Mouse (Mus musculus) hindbrain, embryonic 13.5 days (tissue): ENCODE results near the gene Pygo1. TPM values are rescaled to one million over a fixed set of nuclear protein-coding genes. Genes with fewer than 3 reads are reported as not detected.

Experiments used
- ATAC-seq: fragments of 200-750 bp; cut with Nextera tagmentation; 2 replicates; pipeline ENCODE4 v1.8.0; 2017; ENCODE audit warnings: moderate TSS enrichment; ENCODE audit not compliant: low FRiP score
- H3K27ac ChIP-seq: fragments of 300-500 bp; sonication (generic); 2 replicates; pipeline ENCODE4 v1.5.1; 2015; ENCODE audit warnings: inconsistent platforms, mild to moderate bottlenecking, moderate library complexity
- H3K27me3 ChIP-seq: fragments of 300-500 bp; sonication (generic); 2 replicates; pipeline ENCODE4 v1.6.1; 2015; ENCODE audit warnings: mild to moderate bottlenecking, inconsistent platforms
- H3K36me3 ChIP-seq: fragments of 300-500 bp; sonication (generic); 2 replicates; pipeline ENCODE4 v1.6.1; 2015; ENCODE audit warnings: mild to moderate bottlenecking, inconsistent platforms
- H3K4me1 ChIP-seq: fragments of 300-500 bp; sonication (generic); replicated peaks from 2 replicates; pipeline ENCODE4 v1.6.1; 2015; ENCODE audit warnings: inconsistent platforms
- H3K4me2 ChIP-seq: fragments of 300-500 bp; sonication (generic); 2 replicates; pipeline ENCODE4 v1.6.1; 2015; ENCODE audit warnings: inconsistent platforms, mild to moderate bottlenecking, moderate library complexity
- H3K4me3 ChIP-seq: fragments of 300-500 bp; sonication (generic); 2 replicates; pipeline ENCODE4 v1.5.1; 2015; ENCODE audit warnings: mild to moderate bottlenecking, inconsistent platforms
- H3K9ac ChIP-seq: fragments of 300-500 bp; sonication (generic); 2 replicates; pipeline ENCODE4 v1.6.1; 2015; ENCODE audit warnings: mild to moderate bottlenecking, inconsistent platforms
- H3K9me3 ChIP-seq: fragments of 300-500 bp; sonication (generic); 2 replicates; pipeline ENCODE4 v1.6.1; 2016; ENCODE audit warnings: inconsistent platforms
- WGBS: fragments of 180-500 bp; shearing (Covaris S2); methylation state at CpG from one replicate; pipeline ENCODE4 v1.1.7; 2015; 5-methylcytosine and 5-hydroxymethylcytosine counted together
- polyA plus RNA-seq: library from polyadenylated mRNA; unstranded; fragments of >200 nt; fragmentation: Nextera tagmentation; extraction: Ambion mirVana; gene quantifications from 2 replicates; pipeline ENCODE4 v1.2.1, GENCODE M21; 2015

Gene Pygo1
- polyA plus RNA-seq, 1 experiment from 2014 or later = 13.6 TPM

DNA sequence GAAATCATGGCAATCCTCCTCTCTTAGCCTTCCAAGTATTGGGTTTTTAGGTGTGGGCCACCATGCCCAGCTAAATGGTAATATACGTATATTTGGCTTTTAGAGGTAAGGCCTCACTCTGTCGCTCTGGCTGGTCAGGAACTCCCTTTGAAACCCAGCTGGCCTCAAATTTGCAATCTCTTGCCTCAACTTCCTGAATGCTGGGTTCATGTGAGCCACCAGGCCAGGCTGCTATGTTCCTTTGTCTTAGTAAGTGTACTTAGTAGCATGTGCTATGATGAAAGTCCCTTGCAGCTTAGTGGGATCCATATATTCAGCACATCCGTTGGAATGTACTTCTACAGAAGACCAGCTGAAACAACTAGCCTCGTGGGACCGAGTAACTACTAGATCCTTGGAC, 49.3 kb downstream of the Pygo1 start:
- Histone ChIP-seq H3K9me3 (no peaks in the 10 kb centered on the region), H3K4me1 (no peaks in the 10 kb centered on the region), H3K4me3 (no peak overlapping the region), H3K9ac (no peak overlapping the region), H3K4me2 (no peak overlapping the region), H3K27me3 (no peaks in the 10 kb centered on the region), H3K27ac (no peak overlapping the region), H3K36me3 (no peaks in the 10 kb centered on the region)
- ATAC-seq = no peak
- 90% methylated on average over 5 of the region's 5 CpGs for WGBS

- WGBS = 94% methylated on average over 1 of the region's 1 CpGs
Measured at GRCm38 (mm10) chr9:72975242-72975641, 49.8 kb downstream of the Pygo1 start.

GRCm38 (mm10) chr9:72983066-72983465, 57.6 kb downstream of the Pygo1 start:
- ATAC-seq = no peak
- no peak overlapping the region for H3K4me3 ChIP-seq
- no peak overlapping the region for H3K9ac ChIP-seq
- H3K4me1 ChIP-seq = peaks cover 25% of the 10 kb centered on the region
- no peaks in the 10 kb centered on the region for H3K27me3 ChIP-seq
- no peak overlapping the region for H3K4me2 ChIP-seq
- no peaks in the 10 kb centered on the region for H3K36me3 ChIP-seq
- H3K27ac ChIP-seq = no peak overlapping the region
- 63% methylated on average over 2 of the region's 2 CpGs for WGBS
- H3K9me3 ChIP-seq = no peaks in the 10 kb centered on the region

More at GRCm38 (mm10) chr9:72975242-72975641, 49.8 kb downstream of the Pygo1 start:
- no peaks in the 10 kb centered on the region for H3K36me3 ChIP-seq
- no peak overlapping the region for H3K4me2 ChIP-seq
- no peak overlapping the region for H3K9ac ChIP-seq
- H3K4me1 ChIP-seq = no peaks in the 10 kb centered on the region
- no peaks in the 10 kb centered on the region for H3K27me3 ChIP-seq
- ATAC-seq = no peak
- H3K27ac ChIP-seq = no peak overlapping the region
- H3K9me3 ChIP-seq = no peaks in the 10 kb centered on the region
- no peak overlapping the region for H3K4me3 ChIP-seq

DNA sequence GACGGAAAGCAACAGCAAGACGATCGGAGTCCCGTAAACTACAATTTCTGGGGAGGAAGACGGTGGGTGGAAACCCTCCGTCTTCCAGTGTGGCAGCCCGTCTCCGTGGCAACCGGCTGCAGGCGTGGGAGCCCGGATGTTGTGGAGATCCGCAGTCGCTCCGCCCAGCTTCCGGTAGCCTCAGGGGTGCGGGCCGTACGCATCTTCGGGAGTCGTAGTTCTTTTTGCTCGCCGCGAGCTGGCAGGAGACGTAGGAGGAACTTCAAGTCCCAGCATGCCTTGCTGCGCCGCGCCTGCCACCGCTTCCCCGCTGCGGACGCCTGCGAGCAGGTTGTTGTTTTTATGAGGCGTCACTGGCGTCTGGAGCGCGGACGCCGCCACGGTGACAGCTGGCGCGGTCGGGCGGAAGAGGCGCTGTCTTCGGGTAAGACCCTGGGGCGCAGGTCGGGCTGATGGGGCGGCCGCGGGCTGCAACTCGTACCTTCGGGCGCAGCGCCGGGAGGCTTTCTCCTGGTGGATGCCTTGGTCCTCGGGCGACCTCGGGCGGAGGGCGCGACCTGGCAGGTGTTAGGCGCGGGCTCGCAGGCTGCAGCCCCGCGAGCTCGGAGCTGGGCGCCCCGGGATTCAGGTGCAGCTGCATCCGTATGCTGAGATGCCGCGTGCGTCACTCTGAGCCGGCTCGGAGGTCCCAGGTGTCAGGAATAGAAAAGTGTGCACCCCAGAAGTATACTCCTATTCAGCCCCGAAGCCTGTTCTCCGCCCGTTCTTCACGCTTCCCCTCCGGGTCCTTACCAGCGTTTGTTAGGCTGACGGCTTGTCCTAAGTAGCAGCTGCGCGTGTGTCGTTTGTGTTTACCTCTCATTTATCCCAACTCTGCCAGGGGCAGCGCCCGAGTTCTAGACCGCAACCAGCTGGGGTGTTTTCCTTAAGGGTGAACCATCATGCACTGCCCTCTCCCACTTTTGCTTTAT, 60.1 kb downstream of the Pygo1 start, which contains the start of the genes Ccpg1os and Ccpg1:
TSS of gene Ccpg1os (minus strand) at position 133 of the 971 bp plus-strand sequence.
TSS of gene Ccpg1 (plus strand) at position 180 of the 971 bp plus-strand sequence.
- Histone ChIP-seq H3K27ac (peak within 1 kb of the TSS; percentile 93), H3K27me3 (no peaks in the 10 kb centered on the region), H3K4me2 (peak within 1 kb of the TSS; percentile 83), H3K4me1 (peaks cover 25% of the 10 kb centered on the region), H3K36me3 (no peaks in the 10 kb centered on the region), H3K9ac (peak within 1 kb of the TSS; percentile 91), H3K9me3 (no peaks in the 10 kb centered on the region), H3K4me3 (peak within 1 kb of the TSS; percentile 87)
- peak; percentile 100 for ATAC-seq
- WGBS = under 1% methylated on average over 88 of the region's 88 CpGs

DNA sequence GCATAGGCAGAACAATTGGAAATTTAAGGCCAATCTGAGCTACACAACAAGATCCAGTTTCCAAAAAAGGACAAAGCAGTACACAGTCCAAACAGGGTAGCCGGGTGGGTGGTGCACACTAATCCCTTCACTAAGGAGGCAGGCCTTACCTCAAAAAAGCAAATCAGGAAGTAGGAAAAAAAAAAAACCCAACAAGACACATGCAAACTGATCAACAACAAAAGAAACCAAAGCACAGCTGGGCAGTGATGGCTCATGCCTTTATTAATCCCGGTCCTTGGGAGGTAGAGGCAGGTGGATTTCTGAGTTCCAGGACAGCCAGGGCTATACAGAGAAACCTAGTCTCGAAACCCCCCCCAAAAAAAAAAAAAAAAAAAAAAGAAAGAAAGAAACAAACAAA, 62.3 kb downstream of the Pygo1 start:
- Histone ChIP-seq H3K27me3 (no peaks in the 10 kb centered on the region), H3K9ac (no peak overlapping the region), H3K4me2 (no peak overlapping the region), H3K27ac (no peak overlapping the region), H3K4me1 (peaks cover 25% of the 10 kb centered on the region), H3K9me3 (no peaks in the 10 kb centered on the region), H3K36me3 (no peaks in the 10 kb centered on the region), H3K4me3 (no peak overlapping the region)
- no peak for ATAC-seq
- 68% methylated on average over 3 of the region's 3 CpGs for WGBS

DNA sequence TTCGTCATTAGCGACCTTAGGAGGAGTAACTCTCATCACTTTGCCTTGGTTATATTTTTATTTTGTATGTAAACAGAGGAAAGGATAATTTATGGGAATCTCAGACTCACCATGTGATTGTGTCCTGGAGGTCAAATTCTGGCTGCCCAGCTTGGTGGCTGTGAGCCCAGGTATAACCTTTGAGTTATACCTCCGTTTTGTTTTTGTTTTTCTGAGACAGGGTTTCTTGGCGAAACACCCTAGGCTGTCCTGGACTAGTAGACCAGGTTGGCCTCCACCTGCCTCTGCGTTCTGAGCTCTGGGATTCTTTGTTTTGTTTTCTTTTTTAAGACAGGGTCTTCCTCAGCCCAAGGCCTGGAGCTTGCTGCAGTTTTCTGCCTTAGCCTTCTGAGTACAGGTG, 63.3 kb downstream of the Pygo1 start:
- no peaks in the 10 kb centered on the region for H3K9me3 ChIP-seq
- no peaks in the 10 kb centered on the region for H3K36me3 ChIP-seq
- ATAC-seq = no peak
- H3K27ac ChIP-seq = no peak overlapping the region
- no peaks in the 10 kb centered on the region for H3K27me3 ChIP-seq
- H3K4me1 ChIP-seq = peaks cover 25% of the 10 kb centered on the region
- H3K4me2 ChIP-seq = no peak overlapping the region
- no peak overlapping the region for H3K9ac ChIP-seq
- 87% methylated on average over 5 of the region's 5 CpGs for WGBS
- H3K4me3 ChIP-seq = no peak overlapping the region

DNA sequence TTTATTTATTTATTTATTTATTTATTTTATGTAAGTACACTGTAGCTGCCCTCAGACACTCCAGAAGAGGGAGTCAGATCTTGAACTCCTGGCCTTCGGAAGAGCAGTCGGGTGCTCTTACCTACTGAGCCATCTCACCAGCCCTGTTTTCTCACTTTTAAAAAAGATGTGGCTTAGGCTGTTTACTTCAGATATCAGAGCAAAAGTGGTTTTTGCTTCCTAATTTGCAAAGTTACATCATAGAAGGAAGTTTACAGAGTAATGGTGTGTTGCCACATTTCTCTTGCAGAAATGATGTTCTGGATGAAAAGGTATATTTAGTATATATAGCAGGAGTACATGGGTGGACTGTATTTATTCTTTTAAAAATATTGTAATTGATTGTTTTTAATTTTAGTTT, 66.0 kb downstream of the Pygo1 start:
- Histone ChIP-seq H3K4me2 (no peak overlapping the region), H3K36me3 (no peaks in the 10 kb centered on the region), H3K27ac (no peak overlapping the region), H3K27me3 (no peaks in the 10 kb centered on the region), H3K9me3 (no peaks in the 10 kb centered on the region), H3K4me3 (no peak overlapping the region), H3K4me1 (peaks cover 9% of the 10 kb centered on the region), H3K9ac (no peak overlapping the region)
- 97% methylated on average over 2 of the region's 2 CpGs for WGBS
- ATAC-seq = no peak

- H3K36me3 ChIP-seq = peaks cover under 1% of the 10 kb centered on the region; the same call in 1 of the 2 replicates
- H3K4me3 ChIP-seq = no peak overlapping the region
- no peak for ATAC-seq
- H3K4me1 ChIP-seq = no peaks in the 10 kb centered on the region
- H3K9me3 ChIP-seq = no peaks in the 10 kb centered on the region
- WGBS = 90% methylated on average over 5 of the region's 5 CpGs
- no peak overlapping the region for H3K9ac ChIP-seq
- H3K27ac ChIP-seq = no peak overlapping the region
- no peak overlapping the region for H3K4me2 ChIP-seq
- no peaks in the 10 kb centered on the region for H3K27me3 ChIP-seq
Measured at GRCm38 (mm10) chr9:72992576-72992975, 67.1 kb downstream of the Pygo1 start.

GRCm38 (mm10) chr9:72996167-72996566, 70.7 kb downstream of the Pygo1 start:
- Histone ChIP-seq H3K9me3 (no peaks in the 10 kb centered on the region), H3K36me3 (peaks cover 13% of the 10 kb centered on the region), H3K9ac (no peak overlapping the region), H3K4me2 (no peak overlapping the region), H3K27ac (no peak overlapping the region), H3K4me3 (no peak overlapping the region), H3K27me3 (no peaks in the 10 kb centered on the region), H3K4me1 (no peaks in the 10 kb centered on the region)
- no peak for ATAC-seq

DNA sequence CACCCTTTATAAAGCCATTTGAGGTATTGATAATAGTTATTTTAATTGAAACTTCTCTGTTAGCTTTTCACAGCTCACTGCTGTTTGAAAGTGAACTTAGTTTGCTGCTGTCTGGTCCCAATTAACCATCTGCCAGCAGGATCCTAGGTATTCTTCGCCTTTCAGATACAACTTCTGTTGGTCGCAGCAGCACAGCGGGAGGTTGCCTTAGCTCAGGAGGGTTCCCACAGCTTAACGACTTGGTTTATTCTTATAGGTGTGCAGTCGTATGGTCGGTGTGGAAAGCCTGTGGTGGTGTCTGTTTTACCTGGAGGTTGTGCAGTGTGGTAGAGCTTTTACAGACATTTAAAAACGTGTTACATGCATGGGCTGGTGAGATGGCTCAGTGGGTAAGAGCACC, 71.4 kb downstream of the Pygo1 start:
- WGBS = 61% methylated on average over 7 of the region's 7 CpGs
- Histone ChIP-seq H3K9ac (no peak overlapping the region), H3K4me1 (no peaks in the 10 kb centered on the region), H3K36me3 (peaks cover 20% of the 10 kb centered on the region), H3K4me3 (no peak overlapping the region), H3K4me2 (no peak overlapping the region), H3K27ac (no peak overlapping the region), H3K27me3 (no peaks in the 10 kb centered on the region), H3K9me3 (no peaks in the 10 kb centered on the region)
- no peak for ATAC-seq

DNA sequence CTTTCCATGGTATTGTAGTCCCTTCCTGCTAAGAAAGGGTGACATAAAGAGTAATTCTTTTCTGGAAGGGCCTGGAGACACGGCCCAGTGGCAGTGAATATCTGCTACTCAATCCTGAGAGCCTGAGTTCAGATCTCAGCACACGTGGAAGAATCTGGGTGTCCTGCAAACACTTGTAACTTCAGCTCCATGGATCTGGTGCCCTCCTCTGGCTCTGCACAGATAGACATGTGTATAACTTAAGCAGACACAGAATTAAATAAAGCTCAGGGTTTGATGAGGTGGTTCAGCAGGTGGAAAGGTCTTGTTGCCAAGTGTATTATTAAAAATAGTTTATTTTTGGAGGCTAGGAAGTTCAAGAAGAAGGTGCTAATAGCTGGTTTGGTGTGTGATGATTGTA, 75.0 kb downstream of the Pygo1 start:
- Histone ChIP-seq H3K9me3 (no peaks in the 10 kb centered on the region), H3K4me2 (no peak overlapping the region), H3K9ac (no peak overlapping the region), H3K36me3 (peaks cover 51% of the 10 kb centered on the region), H3K4me3 (no peak overlapping the region), H3K27me3 (no peaks in the 10 kb centered on the region), H3K4me1 (no peaks in the 10 kb centered on the region), H3K27ac (no peak overlapping the region)
- ATAC-seq = no peak
- WGBS = 80% methylated on average over 2 of the region's 2 CpGs

GRCm38 (mm10) chr9:73001314-73002011, 76.0 kb downstream of the Pygo1 start:
- H3K4me2 ChIP-seq = no peak overlapping the region
- no peaks in the 10 kb centered on the region for H3K4me1 ChIP-seq
- ATAC-seq = no peak
- no peaks in the 10 kb centered on the region for H3K9me3 ChIP-seq
- 89% methylated on average over 13 of the region's 13 CpGs for WGBS
- H3K9ac ChIP-seq = no peak overlapping the region
- H3K27me3 ChIP-seq = no peaks in the 10 kb centered on the region
- no peak overlapping the region for H3K27ac ChIP-seq
- H3K4me3 ChIP-seq = no peak overlapping the region
- H3K36me3 ChIP-seq = peaks cover 59% of the 10 kb centered on the region
